Mouse (Mus musculus) Patski (cell line): ENCODE measurements at regions not wholly inside any gene's neighbourhood (a gene's known extent, or its start where the extent isn't known, plus 50 kb on each side); places are given as distances from the start of the nearest gene placed in this dataset.

Source experiments
- ATAC-seq: fragments of 100-300 bp; one replicate; pipeline ENCODE4 v1.8.0; 2021
- CTCF ChIA-PET: fragments of 350-600 bp; sonication (Branson Sonifier 250); formaldehyde crosslinking; loops from one replicate; lab custom pipeline; 2022; ENCODE audit warnings: inconsistent platforms; lab: Charles Lee
- POLR2A ChIA-PET: fragments of 350-600 bp; sonication (Branson Sonifier 250); formaldehyde crosslinking; loops from one replicate; lab custom pipeline; 2022; ENCODE audit warnings: antibody characterized with exemption, inconsistent platforms; lab: Charles Lee
- DNase-seq: peaks from one replicate; pipeline ENCODE4 v3.0.0-alpha.2; 2011; ENCODE audit warnings: low read depth, low spot score
- H3K27me3 ChIP-seq: fragments of 371-371 bp; one replicate; pipeline ENCODE4 v1.5.1; 2021
- CTCF ChIP-seq: fragments of 100-300 bp; IDR thresholded peaks from one replicate; pipeline ENCODE4 v1.5.1; 2021
- in situ Hi-C: fragments of 300-500 bp; cut with MboI; formaldehyde crosslinking; loops from 3 replicates; pipeline ENCODE4 v1.11.1; 2018; ENCODE audit warnings: low pct_unique_long_range_greater_than_20kb, mixed read lengths

DNA sequence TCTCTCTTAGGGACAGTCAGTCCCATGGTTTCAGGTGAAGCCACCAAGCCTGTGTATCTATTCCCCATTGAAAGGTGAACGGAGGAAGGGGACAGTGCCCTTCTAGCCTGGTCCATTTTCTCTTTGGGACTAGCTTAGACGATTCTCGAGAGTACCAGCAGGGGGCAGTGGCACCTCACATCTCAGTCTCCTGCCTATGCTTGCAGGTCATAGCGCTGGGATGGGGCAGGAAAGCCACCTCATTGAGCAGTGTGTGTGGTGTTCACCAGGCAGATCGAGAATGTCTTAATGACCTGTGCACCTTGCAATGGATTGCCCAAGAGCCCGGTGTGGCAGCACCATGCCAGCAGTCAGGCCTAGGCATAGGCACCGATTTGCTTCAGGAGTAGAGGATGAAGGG is 100.7 kb upstream of the Podxl start:
- POLR2A ChIA-PET, result no interaction called here
- ATAC-seq, result no peak
- H3K27me3 ChIP-seq, result peaks cover 41% of the 10 kb centered on the region
- no peak for DNase-seq
- in situ Hi-C loops, result loop anchor here (25.0 kb wide), 3 partner anchors 648 to 1448 kb away; partner anchors contain the start of gene Plxna4
- TF ChIP-seq CTCF, result peak; percentile 90
- CTCF ChIA-PET, result interaction anchor here (1.1 to 1.3 kb wide), 2 partner anchors 15 kb away, joined by 3 read pairs; no protein-coding TSS in a partner anchor

DNA sequence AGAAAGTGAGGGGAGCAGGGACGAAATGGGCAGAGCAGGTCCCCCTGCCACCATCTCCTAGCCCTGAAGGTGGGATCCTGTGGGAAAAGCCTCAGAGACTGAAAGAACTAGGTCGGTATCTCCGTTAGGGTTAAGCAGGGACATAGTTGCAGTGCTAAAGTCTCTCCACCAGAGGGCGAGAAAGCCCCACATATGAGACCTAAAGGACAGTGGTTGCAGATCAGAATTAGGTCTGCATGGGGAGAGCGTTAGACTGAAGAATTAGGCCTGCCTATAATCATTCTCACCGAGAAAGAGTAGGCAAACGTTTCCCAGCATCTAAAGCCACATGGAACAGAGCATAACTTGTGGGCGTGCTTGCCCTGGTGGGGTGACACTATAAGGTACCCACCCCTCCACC is 97.0 kb upstream of the Podxl start:
- peaks cover 27% of the 10 kb centered on the region for H3K27me3 ChIP-seq
- CTCF ChIA-PET, result interaction anchor here (0.9 kb wide), 1 partner anchor 31 kb away, joined by 3 read pairs; no protein-coding TSS in a partner anchor
- POLR2A ChIA-PET, result no interaction called here
- in situ Hi-C loops, result loop anchor here (25.0 kb wide), 3 partner anchors 652 to 1452 kb away; partner anchors contain the start of gene Plxna4
- peak; percentile 90 for TF ChIP-seq CTCF
- DNase-seq (peak; percentile 12), ATAC-seq (peak; percentile 51)

DNA sequence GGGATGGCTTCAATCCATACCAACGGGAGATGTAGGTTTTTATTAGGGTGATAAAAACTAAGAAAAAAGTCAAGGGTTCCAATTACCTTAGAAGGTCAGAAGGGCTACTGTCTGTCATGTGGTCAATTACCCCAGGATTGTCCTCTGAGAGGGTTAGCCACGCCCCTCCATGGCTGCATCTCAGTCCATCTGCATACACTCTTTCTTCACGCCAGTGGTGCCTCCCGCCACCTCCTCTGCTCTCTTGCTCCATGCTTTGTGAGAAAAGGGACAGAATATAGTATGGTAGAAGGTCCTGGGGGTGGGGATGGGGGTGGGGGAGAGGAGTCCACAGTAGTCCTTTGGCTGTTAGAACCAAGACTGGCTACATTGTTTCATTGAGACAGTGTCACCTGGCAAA is 96.1 kb upstream of the Podxl start:
- ATAC-seq (no peak), DNase-seq (no peak)
- ChIA-PET POLR2A (interaction anchor here (0.7 kb wide), 1 partner anchor 507 kb away, joined by 4 read pairs; no protein-coding TSS in a partner anchor), CTCF (interaction anchor here (0.9 kb wide), 1 partner anchor 32 kb away, joined by 3 read pairs; no protein-coding TSS in a partner anchor)
- H3K27me3 ChIP-seq, result peaks cover 27% of the 10 kb centered on the region
- TF ChIP-seq CTCF, result no peak
- in situ Hi-C loops, result loop anchor here (25.0 kb wide), 3 partner anchors 652 to 1452 kb away; partner anchors contain the start of gene Plxna4

DNA sequence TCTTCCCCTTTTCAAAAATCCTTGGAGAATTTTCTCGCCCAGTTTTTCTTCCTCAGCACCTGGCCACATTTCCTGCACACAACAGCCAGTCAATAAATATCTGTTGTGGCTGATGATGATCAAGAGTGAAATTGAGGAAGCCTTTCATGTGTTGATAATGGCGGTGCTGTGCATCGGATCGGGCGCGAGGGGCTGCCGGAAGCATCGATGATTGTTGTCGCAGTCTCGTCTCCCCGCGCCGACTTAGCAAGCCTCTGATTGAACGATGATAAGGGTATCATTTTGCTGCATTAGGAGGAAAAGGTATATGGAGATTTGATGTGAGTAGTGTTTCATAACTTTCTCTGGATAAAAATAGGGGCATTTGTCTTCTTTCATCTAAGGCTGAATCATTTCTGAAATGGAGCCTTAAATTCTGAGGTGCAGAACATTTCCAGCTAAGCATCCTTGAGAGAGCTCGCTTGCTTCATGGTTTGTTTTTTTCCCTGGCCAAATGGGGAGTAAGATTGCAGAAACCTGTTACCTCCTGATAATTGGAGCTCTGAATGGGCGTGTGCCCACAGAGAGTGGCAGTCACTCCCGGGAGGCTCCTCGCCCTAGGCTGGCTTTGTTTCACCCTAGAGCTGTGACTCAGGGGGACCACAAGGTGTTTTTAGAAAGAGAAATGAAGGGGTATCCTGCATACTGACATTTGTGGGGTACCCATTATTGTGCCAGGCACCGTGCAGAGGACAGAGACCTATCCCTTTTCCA is 94.8 kb upstream of the Podxl start:
- ChIA-PET CTCF (interaction anchor here (0.9 kb wide), 1 partner anchor 34 kb away, joined by 3 read pairs; no protein-coding TSS in a partner anchor), POLR2A (no interaction called here)
- no peak for TF ChIP-seq CTCF
- DNase-seq (no peak), ATAC-seq (no peak)
- H3K27me3 ChIP-seq, result peaks cover 26% of the 10 kb centered on the region
- in situ Hi-C loops, result loop anchor here (25.0 kb wide), 3 partner anchors 654 to 1454 kb away; partner anchors contain the start of gene Plxna4

DNA sequence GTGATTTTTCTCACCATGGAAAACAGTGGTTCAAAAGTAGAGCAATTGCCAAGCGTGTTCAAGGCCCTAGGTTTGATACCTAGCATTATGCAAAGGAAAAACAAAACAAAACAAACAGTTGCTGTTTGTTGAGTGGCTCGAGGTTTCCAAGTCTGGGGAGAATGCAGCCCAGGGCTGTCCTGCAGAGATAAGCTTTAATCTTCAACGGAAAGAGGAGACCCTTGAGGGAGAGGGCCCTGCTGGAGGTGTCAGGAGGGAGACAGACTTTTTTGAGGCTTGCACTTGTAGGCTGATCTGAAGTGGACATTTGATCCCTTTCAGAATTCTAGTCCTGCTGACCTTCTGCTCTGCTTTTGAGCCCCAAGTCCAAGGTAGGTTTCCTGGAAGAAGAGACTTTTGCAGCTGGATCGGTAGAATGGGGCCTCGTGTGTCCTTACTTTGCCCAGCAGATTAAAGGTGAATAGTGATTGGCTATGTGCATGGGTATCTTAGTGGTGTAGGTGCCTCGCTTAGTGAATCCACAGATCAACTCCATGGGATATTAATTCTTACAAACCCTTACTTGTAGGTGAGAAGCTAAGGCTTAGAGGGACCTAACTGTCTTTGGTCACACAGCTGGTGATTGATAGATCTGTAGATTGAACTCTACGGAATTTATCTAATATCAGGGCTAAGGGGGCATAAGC is 87.2 kb upstream of the Podxl start:
- POLR2A ChIA-PET, result no interaction called here
- in situ Hi-C loops, result loop anchor here (25.0 kb wide), 3 partner anchors 661 to 1461 kb away; partner anchors contain the start of gene Plxna4
- DNase-seq (no peak), ATAC-seq (no peak)
- no peak for TF ChIP-seq CTCF
- peaks cover 24% of the 10 kb centered on the region for H3K27me3 ChIP-seq
- CTCF ChIA-PET, result interaction anchor here (1.0 to 1.9 kb wide), 3 partner anchors 9 to 126 kb away, joined by 3 to 5 read pairs (median 4); no protein-coding TSS in a partner anchor

DNA sequence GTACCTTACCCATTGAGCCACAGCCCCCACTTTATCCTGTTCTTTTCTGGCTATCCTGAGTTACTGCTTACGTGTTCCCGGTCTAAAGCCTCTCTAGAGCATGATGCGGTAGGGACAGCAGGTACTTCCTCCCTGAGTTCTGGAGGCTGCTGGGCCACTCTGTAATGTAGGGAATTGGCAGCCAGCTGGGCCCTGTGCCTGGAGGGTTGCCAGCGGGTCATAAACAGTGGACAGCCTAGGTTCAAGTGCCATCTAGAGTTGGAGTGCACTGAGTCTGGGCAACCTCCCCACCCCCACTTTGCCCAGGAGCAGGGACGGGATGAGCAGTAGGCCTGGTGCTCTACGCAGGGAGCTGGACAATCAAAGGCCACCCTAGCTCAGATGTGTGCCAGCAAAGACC is 81.5 kb upstream of the Podxl start:
- peaks cover 10% of the 10 kb centered on the region for H3K27me3 ChIP-seq
- in situ Hi-C loops, result no loop called here
- no peak for ATAC-seq
- ChIA-PET POLR2A (no interaction called here), CTCF (interaction anchor here (2.9 kb wide), 1 partner anchor 120 kb away, joined by 12 read pairs; no protein-coding TSS in a partner anchor)
- no peak for TF ChIP-seq CTCF
- DNase-seq, result no peak

DNA sequence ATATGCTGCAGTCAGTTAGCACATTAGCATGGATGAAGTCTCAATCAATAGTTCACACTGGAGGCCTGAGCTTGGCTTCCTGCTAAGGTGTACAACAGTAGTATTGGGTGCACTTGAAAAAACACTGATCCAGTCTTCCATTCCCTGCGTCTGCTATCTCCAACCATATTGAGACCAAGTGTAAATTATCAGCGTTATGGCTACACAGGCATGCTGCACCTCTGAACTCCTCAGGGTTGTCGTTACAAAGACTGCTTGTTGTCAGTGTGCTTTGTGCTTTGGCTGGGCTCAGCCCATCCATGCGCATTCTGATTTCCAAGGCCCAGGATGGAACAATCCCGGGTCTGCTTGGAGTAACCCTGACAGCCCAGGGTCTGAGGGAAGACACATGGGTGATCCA is 80.7 kb upstream of the Podxl start:
- DNase-seq (no peak), ATAC-seq (no peak)
- in situ Hi-C loops, result loop anchor here (5.0 kb wide), 1 partner anchor 112 kb away; no protein-coding TSS in a partner anchor
- ChIA-PET CTCF (no interaction called here), POLR2A (interaction anchor here (0.7 kb wide), 1 partner anchor 115 kb away, joined by 3 read pairs; no protein-coding TSS in a partner anchor)
- peaks cover 4% of the 10 kb centered on the region for H3K27me3 ChIP-seq
- no peak for TF ChIP-seq CTCF

DNA sequence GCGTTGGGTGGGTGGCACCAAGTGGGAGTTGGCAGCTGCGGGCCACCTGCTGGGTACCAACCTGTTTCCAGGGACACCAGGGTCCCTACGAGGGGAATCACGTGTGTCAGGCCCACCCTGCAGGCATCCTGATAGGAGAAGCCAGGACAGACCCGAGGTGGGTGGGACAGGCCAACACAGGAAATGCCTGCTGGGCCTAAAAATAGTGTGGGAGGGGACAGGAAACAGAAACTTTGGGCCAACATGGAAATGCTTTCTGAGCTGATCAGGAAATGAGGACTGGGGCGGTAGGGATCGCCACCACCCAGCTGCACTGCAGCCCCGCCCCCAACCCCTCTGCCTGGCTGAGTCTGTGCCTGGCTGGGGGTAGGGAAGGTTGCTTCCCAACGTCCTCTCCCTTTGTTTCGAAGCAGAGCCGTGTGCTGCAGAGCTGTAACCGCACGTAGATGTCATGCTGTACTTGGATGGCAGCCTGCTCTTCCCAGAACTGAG is 78.7 kb upstream of the Podxl start:
- POLR2A ChIA-PET, result no interaction called here
- no peak for TF ChIP-seq CTCF
- DNase-seq (no peak), ATAC-seq (no peak)
- CTCF ChIA-PET, result interaction anchor here (1.2 to 1.4 kb wide), 2 partner anchors 9 to 117 kb away, joined by 3 to 4 read pairs; no protein-coding TSS in a partner anchor
- no peaks in the 10 kb centered on the region for H3K27me3 ChIP-seq
- in situ Hi-C loops, result loop anchor here (5.0 kb wide), 1 partner anchor 110 kb away; no protein-coding TSS in a partner anchor

DNA sequence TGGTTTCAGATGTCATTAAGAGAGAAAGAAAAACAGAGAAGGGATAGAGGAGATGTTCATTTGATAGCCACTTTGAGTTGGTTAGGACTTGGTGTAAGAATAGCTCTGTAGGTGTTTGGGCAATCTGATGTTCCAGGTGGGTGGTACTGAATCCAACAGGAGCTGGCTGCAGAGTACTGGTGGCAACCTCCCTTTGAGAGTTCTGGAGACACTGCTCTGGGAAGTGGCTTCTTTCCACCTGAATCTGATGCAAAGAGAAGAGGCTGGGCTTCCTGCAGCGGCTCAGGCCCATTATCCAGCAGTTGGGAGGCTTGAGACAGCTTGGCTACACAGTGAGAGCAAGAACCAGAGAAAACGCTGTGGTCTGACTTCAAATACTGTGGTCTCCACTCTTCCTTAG is 77.0 kb upstream of the Podxl start:
- TF ChIP-seq CTCF, result no peak
- in situ Hi-C loops, result loop anchor here (5.0 kb wide), 1 partner anchor 108 kb away; no protein-coding TSS in a partner anchor
- DNase-seq (no peak), ATAC-seq (no peak)
- H3K27me3 ChIP-seq, result no peaks in the 10 kb centered on the region
- POLR2A ChIA-PET, result interaction anchor here (1.2 to 1.4 kb wide), 2 partner anchors 115 to 119 kb away, joined by 3 to 4 read pairs; no protein-coding TSS in a partner anchor
- CTCF ChIA-PET, result interaction anchor here (1.2 to 3.3 kb wide), 3 partner anchors 8 to 114 kb away, joined by 4 to 73 read pairs (median 5); no protein-coding TSS in a partner anchor

DNA sequence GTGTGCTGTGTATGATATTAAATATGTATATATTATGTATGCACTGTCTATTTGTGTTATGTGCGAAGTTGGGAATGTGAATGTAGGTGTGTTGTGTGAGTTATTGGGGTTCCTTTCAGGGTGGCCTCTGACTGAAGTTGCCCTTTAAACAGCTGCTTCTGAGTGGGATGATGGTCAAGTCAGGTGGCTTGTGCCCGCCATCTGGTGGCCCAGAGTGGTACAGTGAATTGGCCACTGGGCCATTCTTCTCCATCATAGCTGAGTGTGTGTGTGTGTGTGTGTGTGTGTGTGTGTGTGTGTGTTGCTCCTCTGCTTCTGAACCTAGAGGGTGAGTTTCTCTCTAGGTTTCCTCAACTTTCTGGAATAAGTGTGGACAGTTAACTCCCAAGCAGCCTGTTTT is 75.7 kb upstream of the Podxl start:
- TF ChIP-seq CTCF, result peak; percentile 94
- in situ Hi-C loops, result loop anchor here (10.0 kb wide), 1 partner anchor 65 kb away; no protein-coding TSS in a partner anchor
- POLR2A ChIA-PET, result interaction anchor here (1.2 to 1.4 kb wide), 2 partner anchors 114 to 117 kb away, joined by 3 to 4 read pairs; no protein-coding TSS in a partner anchor
- H3K27me3 ChIP-seq, result no peaks in the 10 kb centered on the region
- ATAC-seq, result no peak
- CTCF ChIA-PET, result interaction anchor here (0.6 to 3.3 kb wide), 11 partner anchors 10 to 516 kb away, joined by 3 to 73 read pairs (median 4); no protein-coding TSS in a partner anchor
- DNase-seq, result no peak
